Mouse (Mus musculus): ENCODE measurements around the gene Ciart. TPM values are rescaled to one million over a fixed set of nuclear protein-coding genes. Genes with fewer than 3 reads are reported as not detected.
"Not testable (repeated sequence)": the region's sequence is repeated elsewhere in the genome, so short reads cannot be mapped to it uniquely, and the experiment has no call there.

Ciart gene
- total RNA-seq, 2 experiments from 2014 or later, result 1.0 to 1.6 TPM

DNA sequence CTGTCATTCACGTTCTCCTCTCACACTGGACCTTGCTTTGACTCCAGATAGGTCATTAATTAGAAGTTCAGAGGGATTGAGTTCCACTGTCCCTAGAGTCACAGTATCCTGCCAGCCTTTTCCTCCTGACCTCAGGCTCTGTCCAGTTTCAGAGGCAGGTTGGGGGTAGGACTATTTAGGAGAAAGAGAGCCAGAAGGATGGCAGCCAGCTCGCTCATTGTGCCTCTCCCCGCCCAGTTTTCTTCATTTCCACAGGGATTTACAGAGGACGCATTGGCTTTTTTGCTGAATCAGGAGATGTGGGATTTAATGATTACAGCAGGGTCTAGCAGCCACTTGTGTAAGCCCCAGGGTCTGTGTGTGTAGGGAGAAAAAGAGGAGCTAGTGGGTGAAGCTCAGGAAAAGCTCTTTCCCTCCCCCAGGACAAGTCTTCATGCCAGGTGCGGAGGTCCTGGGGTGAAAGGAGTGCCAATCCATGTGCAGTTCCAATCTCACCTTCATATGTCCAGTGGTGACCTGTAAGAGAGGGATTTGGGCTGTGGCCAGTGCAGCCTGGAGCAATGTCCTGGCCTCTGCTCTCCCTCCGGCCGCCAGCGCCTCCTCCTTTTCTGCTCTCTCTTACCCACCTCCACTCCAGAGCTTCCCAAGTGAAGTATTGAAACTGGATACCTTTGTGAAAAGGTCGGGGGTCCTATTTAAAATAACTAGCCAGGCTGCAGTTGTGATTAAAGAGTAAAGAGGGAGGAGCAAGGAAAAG lies 19.7 kb upstream of the Ciart start:
- DNase-seq, result peak; percentile 36

DNA sequence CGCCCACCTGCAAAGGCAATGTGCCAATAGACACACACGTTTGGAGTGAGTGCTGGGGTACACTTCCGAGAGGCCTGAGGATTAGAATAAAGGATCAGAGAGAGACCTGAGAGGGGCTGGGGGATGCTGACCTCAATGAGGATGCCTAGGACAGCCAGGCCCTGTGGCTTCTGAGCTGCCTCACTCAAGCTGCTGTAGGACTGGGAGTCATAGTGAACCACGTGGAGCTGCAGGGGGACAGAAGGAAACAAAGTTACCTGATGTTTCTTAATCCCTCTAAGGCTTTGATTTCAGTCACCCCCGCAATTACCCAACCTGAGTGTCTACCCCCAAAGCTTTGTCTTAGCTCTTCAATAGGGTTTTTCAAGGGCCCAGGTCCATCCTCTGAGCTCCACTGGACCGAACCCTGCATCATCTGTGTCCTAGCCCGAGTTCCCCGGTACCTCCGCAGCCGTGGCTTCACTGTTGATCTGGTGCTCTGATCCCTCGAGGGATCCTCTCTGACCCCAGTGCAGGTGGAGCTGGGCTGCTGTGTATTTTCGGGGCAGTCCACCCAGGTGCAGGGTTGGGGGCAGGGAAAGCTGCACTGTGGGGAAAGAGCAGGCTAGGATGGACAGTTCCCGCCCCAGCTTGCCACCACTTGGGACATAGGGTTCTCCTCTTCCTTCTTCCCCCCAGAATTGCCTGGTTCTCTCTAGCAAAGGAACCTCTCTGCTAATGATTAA lies 17.9 kb upstream of the Ciart start:
- DNase-seq, result no peak

DNA sequence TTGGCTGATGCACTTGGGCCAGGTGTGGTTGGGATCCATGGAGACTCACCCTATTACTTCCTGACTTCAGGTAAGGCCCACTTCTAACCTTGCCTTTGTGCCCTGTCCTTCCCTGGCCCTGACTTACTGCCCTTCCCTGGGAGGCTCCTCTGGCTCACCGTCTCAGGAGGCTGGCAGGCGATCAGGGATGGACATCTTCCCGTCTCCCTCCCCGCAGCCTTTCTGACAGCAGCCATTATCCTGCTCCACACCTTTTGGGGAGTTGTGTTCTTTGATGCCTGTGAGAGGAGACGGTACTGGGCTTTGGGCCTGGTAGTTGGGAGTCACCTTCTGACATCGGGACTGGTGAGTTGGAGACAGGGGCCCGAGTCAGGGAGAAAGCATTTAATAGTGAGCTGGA lies 13.4 kb upstream of the Ciart start:
- not testable (repeated sequence) for DNase-seq

DNA sequence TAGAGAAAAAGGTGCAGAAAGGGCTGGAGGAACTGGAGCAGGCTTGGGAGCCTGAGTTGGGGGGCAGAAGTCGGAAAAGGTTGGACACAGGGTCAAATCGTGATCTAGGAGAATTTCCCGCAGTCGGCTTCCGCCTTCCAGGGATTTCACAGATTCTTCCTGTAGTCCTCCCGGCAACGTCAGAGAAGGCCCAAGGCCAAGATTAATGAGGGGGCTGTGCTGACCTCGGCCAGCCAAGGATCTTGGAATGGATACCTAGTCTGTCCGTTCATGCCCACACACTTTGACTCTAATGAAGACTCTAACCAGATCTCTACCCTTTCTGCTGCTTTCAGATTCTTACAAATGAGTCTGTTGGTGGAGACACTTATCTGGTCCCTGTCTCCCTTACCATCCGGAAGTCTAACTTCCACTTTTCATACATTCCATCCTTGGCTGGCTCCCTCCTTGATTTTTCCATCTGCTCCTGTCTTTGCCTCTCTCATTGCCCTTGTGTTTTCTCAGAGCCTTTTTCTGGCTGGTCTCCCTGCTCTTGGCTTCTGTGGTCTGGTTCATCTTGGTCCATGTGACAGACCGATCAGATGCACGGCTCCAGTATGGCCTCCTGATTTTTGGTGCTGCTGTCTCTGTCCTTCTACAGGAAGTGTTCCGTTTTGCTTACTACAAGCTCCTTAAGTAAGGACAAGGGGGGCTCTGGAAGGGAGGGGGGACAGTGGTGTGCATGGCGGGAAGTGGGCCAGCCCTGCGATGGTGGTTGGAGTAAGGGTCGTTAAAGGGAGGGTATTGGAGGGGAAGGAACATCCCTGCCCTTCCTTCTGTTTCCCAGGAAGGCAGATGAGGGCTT lies 12.5 kb upstream of the Ciart start:
- DNase-seq, result peak; percentile 45

DNA sequence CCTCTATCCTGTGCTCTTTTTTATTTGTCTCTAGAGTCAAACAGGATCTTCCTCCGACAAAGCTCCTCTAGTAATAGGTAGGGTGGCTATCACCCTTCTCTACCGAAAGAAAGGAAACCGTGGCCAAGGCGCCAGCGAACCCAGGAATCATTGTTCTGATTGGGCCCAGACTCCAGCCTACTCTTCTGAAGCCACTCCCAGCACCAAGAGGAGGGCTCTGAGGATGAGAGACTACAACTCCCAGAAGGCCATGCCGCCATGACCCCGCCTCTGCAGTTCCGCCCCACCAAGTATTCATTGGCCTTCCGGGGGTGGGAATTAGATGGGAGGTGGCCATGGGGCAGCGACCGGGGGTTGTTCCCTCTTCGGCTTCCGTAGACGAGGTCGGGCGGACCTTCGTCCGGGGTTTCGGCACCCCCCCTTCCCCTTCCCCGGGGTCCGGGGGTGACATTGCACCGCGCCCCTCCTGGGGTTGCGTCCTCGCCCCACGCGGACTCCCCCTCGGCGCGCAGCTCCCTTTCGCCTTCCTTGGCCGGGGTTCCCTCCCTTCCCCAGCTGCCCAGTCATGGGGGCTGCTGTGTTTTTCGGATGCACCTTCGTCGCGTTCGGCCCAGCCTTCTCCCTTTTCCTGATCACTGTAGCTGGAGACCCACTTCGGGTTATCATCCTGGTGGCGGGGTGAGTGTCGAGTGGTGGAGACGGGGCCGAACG lies 11.7 kb upstream of the Ciart start, which contains the start of gene Aph1a:
Gene Aph1a (plus strand): TSS at position 364 of the 711 bp plus-strand sequence.
- DNase-seq, result peak; percentile 90

DNA sequence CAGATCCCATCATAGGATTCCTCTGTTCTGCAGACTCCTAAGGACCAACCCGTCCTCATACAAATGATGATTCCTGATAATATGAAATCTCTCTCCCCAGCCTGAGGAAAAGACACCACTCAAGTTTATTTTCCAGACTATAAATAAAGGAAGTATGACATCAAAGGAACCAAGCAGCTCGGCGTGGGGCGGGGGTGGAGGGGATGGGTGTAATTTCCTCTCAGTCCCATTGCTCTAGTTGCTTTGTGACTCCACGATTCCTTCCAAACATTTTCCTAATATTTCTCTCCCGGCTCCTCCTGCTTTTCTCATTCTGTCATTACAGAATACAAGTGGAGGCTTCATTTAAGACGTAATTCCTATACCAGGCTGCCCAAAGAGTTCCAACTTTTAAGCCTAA lies 11.1 kb upstream of the Ciart start:
- no peak for DNase-seq

DNA sequence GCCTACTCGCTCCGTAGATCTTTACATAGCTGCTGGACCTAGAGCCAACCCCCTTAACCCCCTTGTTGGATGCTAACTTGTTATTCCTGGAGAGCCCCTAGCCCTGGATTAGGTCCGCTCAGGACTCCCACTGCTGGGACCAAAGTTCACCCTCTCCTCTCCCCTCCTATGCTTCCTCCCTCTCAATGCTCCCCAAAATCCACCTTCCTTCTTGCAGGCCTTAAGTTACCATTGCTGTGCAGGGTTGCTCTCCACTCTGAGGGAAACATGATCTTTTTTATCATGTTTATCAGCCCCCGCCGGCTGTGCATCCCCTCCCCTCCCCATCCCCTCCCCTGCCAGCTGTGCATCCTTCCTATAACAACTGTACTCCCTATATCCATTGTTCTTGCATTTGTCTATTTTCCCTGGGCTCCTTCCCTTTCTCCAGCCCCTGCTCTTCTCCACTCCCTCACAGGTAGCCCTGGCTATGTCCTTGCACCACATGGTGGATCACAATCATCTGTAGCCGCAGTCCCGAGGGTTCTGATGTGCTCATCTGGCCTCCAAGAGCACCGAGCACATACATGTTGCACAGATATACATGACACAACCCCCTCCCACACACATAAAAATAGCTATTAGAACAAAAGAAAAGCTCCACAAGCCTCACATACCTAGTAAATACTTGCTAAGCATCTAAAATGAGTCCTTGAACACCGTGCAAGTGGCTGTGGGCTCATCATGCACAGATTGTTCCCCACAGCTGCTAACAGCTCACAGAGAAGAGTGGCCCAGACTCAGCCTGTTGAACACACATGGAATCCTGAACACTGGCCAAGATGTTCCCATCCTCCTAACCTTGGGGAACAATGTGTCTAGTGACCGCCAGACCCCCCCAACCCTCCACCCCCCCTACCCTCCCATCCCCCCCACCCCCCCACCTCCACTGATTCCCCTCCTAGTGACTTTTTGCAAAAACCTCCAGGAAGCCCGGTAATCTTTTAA lies 10.3 kb upstream of the Ciart start:
- DNase-seq, result no peak

DNA sequence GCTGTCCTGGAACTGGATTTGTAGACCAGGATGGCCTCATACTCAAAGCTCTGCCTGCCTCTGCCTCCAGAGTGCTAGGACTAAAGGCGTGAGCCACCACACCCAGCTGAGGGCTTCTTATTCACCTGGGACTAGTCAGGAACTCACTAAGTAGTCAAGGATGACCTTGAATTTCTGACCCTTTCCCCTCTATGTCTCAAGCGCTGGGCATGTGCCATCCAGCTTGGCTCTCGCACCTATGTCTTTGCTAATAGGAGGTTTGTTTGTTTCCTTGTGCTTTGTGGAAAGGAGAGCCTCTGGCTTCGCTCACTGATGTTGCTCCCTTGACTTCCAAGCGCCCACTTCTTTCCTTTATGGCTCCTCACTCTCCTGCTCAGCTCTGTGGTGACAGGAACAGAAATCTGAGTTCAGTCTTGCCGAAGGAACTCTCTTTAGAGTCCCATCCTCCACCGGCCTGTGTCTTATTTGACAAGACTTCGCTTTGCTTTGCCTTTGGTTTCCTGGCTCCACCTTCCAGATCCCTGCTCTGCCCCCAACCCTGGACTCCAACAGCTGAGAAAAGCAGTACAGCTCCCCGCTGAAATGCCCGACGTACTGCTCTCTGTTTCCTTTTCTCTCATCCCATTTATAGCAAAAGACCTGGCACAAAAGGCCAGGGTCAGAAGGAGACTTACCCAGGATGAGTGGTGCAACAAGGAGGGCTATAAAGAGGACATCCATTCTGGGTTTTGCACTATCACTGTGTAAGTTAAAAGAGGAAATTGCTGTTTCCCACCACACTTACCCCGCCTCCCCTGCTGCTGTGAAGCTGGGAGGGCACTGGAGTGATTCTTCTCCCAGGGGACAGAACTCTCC lies 9.4 kb upstream of the Ciart start, which contains the start of gene BC028528:
Gene BC028528 (minus strand): TSS at position 795 of the 855 bp plus-strand sequence.
- DNase-seq, result no peak

DNA sequence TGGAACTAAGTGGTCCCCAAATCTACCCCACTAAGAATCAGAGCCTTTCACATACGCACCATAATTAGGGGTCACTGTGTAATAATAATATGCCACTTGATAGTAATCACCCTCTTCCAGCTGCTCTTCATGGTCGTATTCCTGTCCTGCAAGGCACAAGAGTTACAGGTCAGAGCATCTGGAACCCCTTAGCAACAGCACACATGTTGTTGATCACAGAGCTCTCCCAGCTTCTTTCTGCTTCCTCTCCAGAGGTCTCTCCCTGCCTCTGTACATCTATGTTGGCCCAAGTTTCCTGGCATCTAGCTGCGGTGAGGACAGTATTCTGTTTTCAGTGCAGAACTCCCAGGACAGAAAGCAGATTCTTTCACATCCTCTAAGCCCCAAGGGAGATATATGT lies 7.6 kb upstream of the Ciart start:
- no peak for DNase-seq

DNA sequence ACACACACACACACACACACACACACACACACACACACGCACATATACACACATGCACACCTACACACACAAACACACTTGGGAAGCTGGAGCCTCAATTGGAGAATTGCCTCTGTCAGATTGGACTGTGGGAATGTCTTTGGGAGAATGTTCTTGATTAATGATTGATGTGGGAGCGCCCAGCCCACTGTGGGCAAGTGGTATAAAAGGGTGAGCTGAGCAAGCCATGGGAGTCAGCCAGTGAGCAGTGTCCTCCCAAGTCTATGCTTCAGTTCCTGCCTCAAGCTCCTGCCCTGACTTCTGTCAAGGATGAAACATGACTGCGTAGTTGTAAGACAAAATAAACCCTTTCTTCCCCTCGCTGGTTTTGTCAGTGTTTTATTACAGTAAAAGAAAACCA lies 5.5 kb upstream of the Ciart start:
- no peak for DNase-seq

DNA sequence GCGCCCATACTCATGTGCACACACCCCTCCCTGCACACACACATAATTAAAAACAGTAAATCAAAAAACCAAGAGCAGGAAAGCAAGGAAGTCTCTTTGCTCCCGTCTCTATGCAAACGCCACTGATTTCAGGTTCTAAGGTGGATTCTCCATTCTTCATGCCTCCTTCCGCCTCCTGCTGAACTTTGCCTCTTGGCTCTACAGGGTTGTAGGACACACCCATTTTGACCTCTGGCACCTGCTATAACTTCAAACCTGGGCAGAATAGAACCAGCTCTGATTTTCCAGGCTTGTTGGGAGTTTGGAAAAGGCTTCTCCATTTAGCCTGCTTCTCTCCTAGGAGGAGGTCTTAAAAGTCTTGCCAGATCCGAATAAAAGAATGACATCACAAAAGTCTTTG lies 2.3 kb upstream of the Ciart start:
- DNase-seq, result no peak

DNA sequence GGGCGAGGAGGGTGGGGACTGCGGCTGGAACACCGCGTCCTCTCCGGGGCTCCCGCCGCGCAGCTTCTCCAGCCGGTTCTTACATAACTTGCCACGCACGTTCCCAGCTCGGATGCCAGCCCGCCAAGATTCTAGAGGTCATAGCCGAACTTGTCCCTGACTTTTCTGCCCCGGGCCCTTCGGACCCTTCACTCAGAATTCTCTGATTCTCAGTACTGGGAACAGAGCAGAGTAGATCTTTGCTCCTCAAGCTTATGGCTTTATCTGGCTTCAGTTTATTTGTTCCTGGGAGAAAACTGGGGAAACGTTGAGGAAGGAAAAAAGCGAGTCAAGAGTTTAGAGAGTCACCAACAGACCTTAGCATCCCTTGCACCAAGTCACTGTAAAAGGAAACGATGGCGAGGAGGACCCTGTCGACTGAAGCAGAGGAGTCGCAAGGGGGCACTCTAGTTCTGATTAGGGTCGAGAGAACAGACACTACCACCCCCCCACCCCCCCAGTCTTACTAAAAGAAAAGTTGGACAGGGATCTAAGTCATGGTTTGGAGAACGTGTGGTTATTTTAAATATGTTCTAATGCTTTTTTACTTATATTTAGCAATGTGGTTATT lies 870 bp upstream of the Ciart start:
- DNase-seq, result peak; percentile 73

DNA sequence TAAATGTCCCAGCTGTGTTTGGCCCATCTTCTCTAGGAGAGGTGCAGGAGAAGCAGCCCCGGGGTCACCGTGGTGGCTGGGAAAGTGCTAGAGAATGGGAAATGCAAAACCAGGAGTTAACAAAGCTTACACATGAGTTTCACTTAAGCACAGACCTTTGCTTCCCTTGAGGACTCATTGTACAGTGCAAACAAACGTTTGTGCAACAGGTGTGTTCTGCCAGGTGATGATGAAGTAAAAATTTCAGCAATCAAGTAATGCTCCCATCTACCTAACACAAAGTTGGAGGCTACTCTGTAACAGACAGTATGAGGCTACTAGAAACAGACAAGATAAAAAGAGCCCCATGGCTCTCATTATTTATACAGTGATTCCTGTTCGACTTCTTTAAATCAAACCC lies 3.0 kb downstream of the Ciart start:
- DNase-seq, result no peak

DNA sequence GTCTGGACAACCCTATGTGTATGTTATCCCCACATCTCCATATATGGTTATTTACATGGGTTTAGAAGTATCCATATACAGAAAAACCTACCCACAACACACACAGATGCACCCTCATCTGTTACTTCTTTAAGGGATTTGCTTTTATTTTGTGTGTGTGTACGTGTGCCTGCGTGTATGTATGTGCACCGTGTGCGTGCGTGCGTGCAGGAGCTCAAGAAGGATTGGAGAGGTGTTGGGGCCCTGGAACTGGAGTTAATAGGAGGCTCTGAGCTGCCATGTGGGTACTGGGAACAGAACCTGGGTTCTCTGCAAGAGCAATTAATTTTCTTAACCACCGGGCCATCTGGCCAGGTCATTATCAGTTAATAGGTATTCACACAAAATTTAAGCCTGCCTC lies 10.0 kb downstream of the Ciart start:
- DNase-seq, result no peak

DNA sequence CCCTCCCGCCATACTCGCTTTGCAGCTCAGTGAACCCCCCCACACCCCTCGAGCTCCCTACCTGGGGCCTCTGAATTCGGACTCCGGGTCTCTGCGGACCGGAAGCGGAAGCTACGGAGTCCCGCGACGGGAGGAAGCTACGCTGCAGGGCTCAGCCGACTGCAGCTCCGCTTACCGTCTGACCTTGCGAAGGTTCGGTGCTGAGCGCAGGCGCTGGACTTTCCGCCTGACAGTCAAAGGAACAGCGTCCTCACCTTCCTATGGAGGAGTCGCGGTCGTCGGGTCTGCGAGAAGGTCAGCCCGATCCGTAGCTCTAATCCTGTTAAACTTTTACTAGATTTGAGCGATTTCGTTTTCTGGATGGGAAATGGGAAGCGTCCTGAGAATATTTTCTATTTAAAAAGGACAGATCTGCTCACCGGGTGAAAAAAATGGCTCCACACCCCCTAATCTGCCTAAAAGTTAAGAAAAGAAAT lies 10.6 kb downstream of the Ciart start, which contains the start of gene Mrps21:
Gene Mrps21 (minus strand): TSS at position 128 of the 476 bp plus-strand sequence.
- peak; percentile 80 for DNase-seq

DNA sequence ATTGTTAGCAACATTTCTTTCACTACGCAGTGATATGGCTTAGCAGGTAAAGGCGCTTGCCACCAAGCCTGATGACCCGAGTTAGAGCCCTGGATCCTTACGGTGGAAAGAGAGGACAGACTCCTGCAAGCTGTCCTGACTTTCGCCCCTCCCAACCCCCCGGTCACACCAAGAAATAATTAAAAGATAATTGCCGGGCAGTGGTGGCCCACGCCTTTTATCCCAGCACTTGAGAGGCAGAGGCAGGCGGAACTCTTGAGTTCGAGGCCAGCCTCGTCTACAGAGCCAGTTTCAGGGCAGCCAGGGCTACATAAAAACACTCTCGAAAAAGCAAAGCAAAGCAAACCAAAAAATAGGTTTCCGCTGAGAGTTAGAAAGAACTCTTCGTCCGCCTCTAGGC lies 11.1 kb downstream of the Ciart start:
- DNase-seq, result no peak

DNA sequence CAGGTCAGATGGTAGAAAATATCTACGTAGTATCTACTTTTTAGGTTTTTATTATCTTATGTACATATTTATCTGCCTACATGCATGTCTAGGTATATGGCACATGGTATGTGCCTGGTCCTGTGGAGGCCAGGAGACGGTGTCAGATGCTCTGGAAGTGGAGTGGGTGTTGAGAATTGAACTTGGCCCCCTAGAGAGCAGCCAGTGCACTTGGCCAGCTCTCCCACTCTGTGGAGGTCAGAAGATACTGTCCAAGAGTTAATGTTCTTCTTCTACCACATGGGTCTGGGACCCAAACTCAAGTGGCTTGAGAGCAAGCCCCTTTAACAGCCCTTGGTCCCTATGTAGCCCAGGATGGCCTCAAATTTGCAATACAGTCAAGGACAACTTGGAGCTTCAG lies 14.6 kb downstream of the Ciart start:
- DNase-seq, result no peak

DNA sequence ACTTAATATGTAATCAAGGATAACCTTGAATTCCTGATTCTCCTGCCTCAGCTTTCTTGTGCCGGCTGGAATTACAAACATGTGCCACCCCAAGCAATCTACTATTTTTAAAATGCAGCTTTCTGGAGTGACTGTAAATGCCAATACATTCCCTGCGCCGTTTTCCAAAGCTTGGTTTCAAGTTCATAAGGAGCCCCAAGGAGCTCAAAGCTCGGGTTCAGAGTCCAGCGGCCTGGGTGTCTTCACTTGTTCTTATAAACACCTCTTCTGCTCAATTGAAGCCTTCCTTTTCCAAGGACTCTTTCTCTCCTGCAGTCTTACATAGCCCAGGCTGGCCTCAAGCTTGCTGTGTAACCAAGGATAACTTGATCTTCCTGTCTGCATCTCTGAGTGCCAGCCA lies 16.0 kb downstream of the Ciart start:
- DNase-seq, result no peak

DNA sequence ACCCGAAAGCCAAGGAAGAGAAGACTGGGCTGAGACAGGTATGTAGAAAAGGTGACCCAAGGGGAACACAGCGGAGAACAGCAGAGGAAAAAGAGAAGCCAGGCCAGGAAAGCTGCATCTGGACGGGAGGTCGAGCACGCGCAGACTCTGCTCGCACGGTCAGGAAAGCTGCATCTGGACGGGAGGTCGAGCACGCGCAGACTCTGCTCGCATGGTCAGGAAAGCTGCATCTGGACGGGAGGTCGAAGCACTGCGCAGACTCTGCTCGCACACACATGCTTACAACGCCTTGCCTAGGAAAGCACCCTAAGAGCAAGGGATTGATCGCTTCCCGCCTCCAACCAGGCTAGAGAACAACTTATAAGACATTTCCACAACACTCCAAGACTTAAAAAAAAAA lies 16.5 kb downstream of the Ciart start:
- DNase-seq, result no peak
